Mouse (Mus musculus) spleen, postnatal 14 days (tissue): ENCODE data around the gene Zfp683.

ENCODE experiments used
- DNase-seq, 2 experiments: peaks; one replicate each; pipeline ENCODE4 v3.0.0; 2021 to 2022; ENCODE audit warnings: low spot score in 2 of 2

Zfp683 gene

DNA sequence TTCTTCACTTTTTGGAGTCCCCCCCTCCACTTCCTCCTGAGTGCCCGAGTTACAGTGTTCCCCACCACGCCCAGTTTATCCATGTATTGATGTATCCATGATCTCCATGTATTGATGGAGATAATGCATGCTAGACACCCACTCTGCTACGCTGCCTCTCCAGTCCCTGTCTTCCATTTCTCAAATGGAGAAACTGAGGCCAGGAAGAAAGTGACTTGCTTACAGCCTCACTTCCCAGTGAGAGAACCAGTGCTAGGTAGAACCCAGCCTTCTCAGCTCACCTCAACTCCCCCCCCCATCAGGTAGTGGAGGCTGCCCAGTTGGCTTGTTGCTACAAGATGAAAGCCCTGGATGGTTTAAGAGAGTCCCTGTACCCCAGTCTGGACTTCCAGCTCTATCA lies at the start of gene Zfp683:
Gene Zfp683, plus strand, starts transcription at position 301 of the 400 bp plus-strand sequence.
- DNase-seq = no peak

DNA sequence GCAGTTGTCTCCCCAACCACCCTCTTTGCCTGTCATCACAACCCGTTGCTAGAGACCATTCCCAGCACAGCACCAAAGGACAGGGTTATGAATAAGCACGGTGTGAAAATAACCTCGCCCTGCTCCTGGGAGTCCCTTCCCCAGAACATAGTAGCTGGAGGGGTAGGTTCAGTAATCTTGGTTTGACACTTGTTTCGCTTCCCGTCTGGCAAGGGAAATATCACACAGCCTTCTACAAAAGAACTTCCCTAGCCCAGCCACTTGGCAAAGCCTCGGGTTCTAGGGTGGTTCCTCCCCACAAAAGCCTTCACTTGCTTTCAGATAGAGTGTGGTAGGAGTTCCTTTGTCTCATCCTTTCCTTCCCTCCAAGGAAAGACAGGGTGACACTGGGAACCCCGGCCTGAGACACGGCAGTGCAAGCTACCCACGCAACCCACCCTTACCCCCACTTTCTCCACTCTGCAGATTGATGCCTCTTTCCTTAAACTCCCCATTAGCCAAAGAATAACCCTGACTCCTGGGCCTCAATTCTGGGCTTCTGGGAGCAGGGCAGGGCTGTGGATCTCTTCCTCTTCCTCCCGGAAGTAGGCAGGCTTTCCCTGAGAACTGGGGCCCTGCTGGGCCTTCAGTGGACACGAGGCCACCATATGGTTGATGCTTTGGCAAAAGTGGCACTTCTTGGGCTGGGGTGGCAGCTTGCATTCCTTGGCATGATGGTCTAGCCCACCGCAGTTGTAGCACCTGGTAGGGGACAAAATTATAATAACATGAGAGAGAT lies 47.9 kb upstream of the Zfp683 start:
- DNase-seq = no peak

DNA sequence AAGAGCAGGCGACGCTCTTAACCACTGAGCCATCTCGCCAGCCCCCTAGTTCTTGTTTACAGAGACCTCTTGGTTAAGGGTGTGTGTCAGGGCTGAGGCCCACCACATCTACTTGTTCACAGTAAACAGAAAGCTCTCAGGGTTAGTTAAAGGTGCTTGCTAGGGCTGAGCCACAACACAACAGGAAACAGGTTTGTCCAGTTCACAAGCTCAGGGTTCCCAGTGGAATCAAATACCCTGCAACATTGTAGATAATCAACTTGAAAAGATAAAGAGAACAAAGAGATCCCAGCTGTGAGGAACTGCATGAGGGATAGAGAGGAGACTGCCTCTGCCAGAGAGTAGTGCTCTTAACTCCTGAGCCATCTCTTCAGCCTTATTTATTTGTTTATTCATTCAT lies 46.8 kb upstream of the Zfp683 start:
- DNase-seq = no peak

DNA sequence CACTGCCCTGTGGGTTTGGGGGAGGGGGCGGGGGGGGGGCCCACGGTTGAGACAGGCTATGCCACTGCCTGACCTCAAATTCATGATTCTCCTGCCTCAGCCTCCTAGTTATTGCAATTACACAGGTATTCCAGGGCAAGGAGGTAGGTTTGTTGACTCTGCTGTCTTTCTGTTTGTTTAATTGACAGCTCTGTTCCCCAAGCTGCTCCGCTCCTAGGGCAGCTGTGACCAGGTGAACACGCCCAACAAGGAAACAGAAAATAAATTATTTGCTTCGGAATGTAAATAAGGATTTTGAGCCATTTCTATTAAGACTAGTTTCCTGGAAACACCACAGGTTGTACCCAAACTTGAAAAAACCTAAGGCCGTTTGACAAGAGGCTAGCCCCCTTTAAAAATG lies 43.9 kb upstream of the Zfp683 start:
- no peak for DNase-seq

DNA sequence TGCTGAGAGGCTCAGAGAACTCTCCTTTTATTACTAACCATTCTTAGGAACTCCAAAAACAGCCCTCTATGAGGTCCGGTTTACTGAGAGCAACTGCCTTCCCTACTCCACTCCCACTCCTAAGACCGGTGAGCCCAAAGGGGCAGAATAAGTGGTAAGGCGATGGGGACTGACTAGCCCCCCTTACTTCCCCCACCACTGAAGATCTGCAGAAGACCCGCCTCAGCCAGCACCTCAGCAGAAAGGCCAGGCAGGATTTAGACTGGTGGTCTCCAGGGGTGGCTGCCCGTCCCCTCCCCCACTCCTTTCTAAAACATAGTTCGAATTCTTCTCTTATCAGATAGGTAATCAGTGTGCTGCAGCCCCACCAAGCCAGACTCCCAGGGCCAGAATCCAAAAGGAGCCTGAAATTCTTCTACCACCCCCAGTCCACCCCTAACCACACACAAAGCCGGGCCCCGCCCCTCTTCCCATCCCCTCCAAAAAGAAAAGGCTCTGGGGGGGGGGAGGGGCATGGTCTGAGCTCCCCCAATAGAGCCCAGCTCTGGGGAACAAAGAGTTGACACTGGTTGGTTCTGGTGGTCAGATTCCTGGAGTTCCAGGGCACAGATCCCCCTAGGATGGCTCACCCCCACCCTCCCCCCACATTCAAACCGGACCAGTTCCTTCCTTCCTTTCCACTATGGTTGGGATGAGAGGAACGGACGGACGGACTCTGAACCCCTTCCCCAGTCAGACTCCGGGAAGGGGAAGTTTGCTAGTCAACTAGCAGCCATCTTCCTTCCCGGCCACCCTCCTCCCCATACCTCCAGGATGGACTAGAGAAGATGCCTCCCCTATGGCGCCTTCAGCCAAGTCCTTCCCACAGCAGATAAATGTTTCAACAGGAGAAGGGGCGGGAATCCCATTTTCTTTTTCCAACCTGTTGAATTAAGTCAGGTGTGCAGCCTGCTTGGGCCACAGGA lies 41.9 kb upstream of the Zfp683 start:
- no peak for DNase-seq

DNA sequence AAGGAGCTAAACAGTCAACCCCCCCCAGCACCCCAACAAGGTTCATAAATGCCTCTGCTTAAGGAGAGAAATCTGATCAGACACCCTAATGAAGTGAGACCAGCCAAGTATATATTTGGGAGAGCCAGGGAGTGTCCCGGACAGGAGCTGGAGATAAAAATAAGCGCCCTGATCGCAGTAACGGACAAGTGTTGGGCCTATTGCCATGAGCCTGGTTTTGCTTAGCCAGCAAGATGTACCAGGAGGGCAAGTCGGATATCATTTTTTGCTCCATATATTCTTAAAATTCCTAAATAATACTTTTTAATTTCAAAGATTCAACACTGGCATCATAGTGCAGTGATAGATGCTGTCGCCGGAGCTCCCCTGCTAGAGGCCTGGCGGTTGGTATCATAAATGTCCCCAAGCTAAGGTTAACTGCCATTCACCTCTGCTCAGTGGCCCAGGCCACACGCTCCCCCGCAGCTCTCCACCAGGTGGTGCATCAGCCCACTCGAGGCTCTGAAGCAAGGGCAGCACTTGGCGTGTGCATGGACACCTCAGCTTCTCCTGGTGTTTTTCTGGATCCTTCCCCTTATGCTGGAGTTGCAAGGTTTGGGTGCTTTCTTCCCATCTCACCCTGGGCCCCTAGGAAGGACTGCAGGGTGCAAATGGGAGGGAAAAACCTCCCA lies 40.6 kb upstream of the Zfp683 start:
- peak in 1 of 2 experiments; percentile 16 for DNase-seq

DNA sequence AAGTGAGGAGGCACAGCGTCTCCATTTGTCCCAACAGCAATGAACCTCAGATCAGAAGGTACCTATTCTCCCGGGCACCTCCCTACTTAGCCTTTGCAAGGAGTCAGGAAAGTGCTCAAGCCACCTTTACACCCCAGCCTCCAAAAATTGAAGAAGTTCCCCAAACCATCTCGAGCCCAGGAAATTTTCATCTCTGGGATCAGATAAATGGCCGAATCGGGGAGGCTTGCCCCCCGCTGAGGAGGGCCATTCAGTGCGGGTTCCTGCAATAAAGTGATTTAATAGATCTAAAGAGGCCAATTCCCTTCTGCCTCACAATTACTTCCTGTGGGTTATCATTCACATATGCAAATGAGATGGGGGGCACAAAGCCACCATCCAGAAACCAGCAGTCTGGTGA lies 37.4 kb upstream of the Zfp683 start:
- no peak for DNase-seq

DNA sequence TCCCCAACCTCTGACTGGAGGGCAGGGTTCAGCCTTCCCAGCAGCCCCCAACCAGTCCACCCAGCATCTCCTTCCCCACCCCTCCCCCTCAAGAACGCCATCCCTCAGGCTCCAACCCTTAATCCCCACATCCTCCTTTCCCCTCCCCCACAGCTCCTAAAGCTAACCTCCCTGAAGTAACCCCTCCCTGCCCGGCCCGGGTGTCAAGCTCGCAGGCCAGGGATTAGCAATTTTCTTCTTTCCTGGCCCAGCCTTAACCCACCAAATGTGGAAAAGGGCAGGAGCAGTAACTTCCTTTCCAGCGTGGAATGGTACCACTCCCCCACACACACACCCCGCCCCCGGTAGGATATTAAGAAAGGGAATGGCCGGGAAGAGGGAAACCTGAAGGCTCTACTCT lies 36.9 kb upstream of the Zfp683 start:
- DNase-seq = no peak

DNA sequence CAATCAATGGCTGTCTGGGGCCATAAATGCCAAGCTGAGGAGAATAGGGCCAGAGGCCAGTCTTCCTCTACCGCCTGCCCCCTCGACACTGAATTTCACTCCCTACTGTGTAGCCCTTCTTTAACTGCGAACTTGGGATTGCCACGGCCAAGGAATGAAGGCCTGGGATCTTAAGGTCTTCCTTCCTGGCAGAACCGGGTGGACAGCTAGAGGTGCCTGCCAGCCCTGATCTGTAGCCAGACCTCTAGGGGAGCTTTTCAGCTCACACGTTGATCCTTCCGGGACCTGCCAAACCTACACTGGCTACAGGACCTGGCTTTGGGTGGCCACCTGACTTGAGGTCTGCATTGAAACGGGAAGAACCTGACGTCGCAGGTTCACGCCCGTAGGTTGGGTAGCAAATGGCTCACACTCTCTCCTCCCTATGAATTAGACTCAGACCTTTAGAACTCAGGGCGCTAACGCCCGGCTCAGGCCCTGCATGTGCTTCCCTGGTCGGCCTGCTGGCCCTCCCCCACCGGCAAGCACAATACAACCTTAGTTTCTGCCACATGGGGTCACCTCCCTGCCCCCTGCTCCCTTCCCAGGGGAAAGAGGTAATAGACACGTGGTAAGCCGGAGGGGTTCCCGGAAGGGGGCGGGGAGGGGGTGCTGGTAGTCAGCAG lies 36.3 kb upstream of the Zfp683 start:
- no peak for DNase-seq

DNA sequence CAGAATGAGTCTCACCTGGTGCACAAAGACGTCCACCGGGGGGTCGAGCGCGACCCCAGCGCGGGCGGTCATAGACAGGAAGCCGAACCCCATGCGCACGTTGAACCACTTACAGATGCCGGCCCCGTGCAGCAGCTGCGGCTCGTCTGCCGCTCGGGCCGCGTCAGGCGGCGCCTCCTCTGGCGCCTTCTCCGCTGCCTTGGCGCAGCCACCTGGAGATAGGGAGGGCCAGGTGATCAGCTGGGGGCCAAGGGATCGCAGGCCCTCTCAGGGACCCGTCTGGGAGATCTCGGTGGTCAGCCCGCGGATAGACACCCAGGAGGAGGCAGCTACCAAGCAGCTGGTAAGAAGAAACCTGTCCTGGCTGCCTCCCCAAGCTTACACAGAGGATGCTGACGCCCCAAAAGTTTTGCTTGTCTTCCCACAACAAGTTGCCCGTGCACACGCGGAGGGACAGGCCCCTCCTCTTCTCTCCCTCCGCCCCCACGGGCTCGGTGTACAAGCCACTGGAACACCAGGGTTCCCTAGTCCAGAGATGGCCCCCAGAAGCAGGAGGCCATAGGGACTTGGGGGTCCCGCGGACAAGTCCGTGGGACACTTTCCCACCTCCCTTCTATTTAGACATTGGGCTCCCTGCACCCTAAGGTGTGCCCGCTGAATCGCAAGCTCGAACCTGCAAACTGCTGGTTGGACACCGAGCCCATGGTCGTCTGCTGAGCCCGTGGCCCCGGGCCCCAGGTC lies 35.4 kb upstream of the Zfp683 start:
- DNase-seq = no peak

DNA sequence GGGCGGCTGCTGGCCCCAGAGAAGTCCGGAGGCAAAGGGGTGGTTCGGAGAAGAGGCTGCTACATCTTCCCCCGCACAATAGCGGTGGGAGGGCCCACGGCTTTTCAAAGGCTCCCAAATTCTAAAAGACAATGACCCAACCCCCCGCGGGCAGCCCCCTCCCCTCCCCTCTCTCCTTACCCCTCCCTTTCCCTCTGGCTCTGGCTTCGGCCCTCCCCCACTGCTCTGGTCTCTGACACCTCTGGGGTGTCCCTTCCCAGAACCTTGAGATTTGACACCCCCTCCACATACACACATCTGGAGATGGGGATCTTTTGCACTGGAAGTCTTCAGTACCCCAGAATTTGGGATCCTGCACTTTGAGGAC lies 34.9 kb upstream of the Zfp683 start, which contains the start of gene Lin28a:
Gene Lin28a, minus strand, starts transcription at position 63 of the 367 bp plus-strand sequence.
- DNase-seq = no peak

DNA sequence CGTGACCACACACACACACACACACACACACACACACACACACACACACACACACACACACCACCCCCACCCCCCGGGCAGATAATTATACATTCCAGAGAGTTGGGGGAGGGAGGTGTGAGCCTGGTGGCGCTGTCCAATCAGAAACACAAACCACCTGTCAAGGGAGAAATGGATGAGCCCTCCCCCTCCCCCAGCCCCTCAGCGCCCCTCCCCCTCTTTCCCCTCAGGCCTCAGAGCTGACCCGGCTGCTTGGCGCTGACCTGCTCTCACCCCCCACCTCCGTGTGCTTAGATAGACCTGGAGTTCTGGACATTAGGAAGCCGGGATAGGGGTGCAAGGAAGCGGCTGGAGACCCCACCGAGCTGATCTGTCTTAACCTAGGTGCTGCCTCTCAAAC lies 34.4 kb upstream of the Zfp683 start:
- no peak for DNase-seq

DNA sequence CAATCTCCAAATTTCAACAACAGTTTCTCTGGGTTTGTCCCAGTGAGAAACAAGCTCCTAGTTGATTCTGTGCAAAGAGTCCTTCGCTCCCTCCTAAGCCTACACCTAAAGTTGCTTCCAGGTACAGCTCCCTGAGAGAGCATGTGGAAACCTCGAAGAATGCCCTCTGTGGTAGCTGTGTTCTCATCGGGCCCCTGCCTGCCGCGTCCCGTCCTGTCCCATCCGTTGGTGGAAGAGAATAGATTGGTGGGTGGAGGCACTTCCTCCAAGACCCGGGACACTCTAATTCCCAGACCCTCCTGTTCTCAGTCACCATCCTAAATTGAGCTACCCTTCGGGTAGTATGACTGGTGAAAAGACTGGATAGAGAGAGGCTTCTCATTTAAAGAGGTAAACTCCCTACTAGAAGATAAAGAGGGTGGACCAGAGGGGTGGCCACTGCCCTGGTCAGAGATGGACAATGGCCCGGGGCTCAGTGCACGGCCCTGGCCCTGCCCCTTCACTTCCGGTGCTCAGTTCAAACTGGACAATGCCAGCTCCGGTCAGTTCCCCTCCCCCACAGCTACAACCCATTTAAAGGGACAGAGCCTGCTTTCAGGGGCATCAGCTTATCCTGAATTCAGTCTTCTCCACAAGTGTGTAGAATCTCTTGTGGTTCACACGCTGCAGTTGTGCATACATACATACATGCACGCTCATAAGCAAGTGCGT lies 33.8 kb upstream of the Zfp683 start:
- no peak for DNase-seq

DNA sequence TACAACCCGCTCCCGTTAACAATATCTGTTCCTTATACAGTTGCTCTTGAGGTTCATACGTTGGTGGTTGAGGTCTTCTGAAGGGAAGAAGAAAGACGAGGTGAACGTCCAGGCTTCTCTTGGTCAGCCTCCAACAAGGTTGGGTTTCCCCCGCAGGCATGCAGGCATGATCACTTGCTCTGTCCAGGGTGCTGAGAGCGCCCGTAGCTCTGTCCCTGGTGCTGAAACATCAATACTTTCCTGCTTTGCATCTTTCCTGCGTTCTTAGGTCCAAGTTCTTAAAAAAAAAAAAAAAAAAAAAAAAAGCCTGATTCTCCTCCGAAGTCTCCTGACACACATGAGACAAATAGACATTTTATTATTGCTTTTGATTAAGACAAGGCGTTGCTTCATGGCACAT lies 33.0 kb upstream of the Zfp683 start:
- peak; percentile 50 to 53 for DNase-seq

DNA sequence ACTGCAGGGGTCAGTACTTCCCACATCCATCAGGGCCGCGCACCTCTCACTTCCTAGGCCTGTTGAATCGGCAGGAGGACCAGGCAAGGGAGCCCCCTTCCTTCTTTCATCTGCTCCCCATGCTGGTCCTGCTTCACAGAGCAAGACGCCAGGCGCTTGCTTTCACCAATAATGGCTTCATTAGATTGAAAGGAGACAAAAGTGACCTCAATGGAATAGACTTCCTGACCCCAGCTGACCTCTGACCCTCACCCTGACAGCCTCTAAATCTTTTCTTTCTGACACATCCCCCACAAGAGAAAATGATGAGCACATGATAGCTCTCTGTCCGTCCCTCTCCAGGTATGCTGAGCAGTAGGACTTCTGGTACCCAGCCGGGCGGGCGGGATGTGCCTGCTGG lies 27.8 kb upstream of the Zfp683 start:
- no peak for DNase-seq

DNA sequence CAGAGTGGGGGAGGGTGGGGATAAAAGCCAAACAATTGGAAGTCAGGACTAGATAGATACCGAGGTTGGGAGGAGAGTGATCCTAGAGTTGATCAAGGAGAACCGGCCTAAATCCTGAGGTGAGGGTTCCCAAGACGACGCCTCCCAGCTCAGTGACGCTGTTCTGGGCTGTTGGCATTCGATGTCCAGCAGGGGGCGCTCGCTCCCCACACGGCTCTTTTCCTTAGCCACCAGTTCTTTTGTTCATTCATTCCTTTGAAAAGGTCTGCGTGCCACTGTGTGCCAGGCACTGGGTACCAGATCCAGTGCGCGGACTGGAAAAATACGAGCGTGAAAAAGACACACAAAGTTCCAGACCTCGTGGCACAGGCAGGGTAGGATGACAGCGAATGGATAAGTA lies 17.7 kb upstream of the Zfp683 start:
- DNase-seq = peak; percentile 44 to 72

DNA sequence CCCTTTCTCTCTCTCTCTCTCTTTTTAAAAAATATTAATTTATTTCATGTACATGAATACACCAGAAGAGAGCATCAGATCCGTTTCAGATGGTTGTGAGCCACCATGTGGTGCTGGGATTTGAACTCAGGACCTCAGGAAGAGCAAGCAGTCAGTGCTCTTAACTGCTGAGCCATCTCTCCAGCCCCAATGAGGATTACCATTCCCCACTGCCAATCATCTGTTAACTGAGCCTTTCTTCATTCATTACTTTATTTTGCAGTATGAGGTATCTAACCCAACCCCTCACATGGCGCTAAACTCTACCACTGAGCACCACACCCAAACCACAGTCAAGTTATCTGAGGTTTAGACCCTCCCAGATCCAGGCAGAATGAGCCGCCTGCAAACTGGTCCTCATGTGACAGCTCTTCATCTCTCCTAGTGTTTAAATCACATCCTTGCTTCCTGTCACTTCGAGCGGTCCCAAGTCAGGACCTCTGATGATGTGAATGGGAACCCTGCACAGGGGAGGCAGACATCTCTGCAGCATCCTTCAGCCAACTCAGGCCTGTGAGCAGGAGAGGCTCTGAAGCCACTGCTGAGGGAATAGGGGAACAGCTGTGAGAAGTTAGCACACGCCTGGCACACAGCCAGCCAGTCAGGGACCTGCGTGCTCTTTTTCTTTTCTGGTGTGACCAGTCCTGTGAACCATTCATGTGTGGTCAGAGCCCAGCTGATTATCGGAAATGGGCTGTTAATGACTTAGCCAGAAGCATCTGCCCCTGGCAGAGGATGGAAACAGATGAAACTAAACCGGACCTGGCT lies 12.1 kb upstream of the Zfp683 start:
- DNase-seq = no peak

DNA sequence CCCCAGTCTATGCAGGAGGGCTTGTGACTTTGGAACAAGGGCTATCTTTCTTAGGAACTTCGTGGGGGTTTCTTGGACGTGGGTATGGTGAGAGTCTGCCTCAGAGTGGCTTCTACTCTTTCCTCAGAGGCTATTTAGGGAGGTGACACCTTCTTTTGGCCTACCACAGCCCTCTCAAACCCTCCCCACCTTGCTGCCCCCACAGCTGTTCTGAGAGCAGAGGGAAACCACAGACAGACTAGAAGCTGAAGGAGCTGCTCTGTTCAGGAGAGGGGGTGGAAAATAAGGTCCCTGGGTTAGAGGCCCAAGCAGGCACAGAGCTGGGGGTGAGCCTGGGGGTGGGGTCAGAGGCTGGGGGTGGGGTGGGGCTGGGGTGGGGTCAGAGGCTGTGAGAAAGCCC lies 10.6 kb upstream of the Zfp683 start:
- DNase-seq = no peak

DNA sequence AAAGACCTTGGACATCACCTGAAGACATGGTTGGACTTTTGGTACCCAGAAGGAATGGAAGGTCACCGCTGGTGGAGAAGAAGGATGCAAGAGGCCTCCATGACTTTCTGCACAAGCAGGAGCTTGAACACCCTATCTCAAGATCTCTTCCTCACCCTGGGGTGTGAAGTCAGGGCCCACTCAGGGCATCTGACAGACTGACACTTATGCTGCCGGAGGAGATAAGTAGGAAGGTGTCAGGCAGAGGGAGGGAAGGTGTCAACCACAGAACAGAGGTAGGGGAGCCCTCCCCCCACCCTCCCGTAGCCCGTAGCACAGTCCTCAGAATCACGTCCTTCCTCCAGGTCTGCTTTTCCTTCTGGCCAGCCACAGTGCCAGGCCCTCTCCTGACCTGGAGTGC lies 6.0 kb upstream of the Zfp683 start:
- DNase-seq = no peak

DNA sequence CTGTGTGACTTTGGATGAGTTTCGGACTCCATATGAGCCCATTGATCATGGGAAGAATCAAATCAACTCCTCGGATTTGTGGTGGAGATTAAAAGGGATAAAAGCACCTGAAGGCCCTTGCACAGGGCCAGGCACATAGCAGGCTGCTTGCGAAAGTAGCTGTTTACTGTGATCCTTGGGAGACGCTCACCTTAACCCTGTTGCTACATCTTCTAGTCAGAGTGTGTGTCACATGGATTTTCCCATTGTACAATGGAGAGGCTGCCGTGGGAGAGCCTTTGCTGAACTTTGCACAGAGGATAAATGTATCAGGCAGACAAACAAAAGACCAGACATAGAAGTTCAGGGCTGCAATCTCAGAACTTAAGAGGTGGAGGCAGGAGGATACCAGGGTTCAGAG lies 1.7 kb upstream of the Zfp683 start:
- DNase-seq = no peak
